Mouse (Mus musculus): ENCODE measurements at regions not wholly inside any gene's neighbourhood (a gene's known extent, or its start where the extent isn't known, plus 50 kb on each side); places are given as distances from the start of the nearest gene placed in this dataset.

GRCm38 (mm10) chr10:120666202-120666860, 190.1 kb upstream of the Hmga2 start:
- no peak for DNase-seq (ENCODE audit: low spot score in 2 of 2)

- no peak for DNase-seq (ENCODE audit: low spot score in 2 of 2)
Measured at GRCm38 (mm10) chr10:120665670-120666069, 189.4 kb upstream of the Hmga2 start.

GRCm38 (mm10) chr10:120664419-120664818, 188.2 kb upstream of the Hmga2 start:
- no peak for DNase-seq (ENCODE audit: low spot score in 2 of 2)

GRCm38 (mm10) chr10:120663396-120663795, 187.1 kb upstream of the Hmga2 start:
- DNase-seq (ENCODE audit: low spot score in 2 of 2), result no peak

- DNase-seq (ENCODE audit: low spot score in 2 of 2), result no peak
Measured at GRCm38 (mm10) chr10:120660503-120660902, 184.2 kb upstream of the Hmga2 start.

GRCm38 (mm10) chr10:120655238-120655931, 179.1 kb upstream of the Hmga2 start:
- no peak for DNase-seq (ENCODE audit: low spot score in 2 of 2)

- no peak for DNase-seq (ENCODE audit: low spot score in 2 of 2)
Measured at GRCm38 (mm10) chr10:120652525-120653215, 176.4 kb upstream of the Hmga2 start.

- DNase-seq (ENCODE audit: low spot score in 2 of 2), result no peak
Measured at GRCm38 (mm10) chr10:120651845-120652244, 175.6 kb upstream of the Hmga2 start.

- no peak for DNase-seq (ENCODE audit: low spot score in 2 of 2)
Measured at GRCm38 (mm10) chr10:120650336-120650735, 174.1 kb upstream of the Hmga2 start.

- DNase-seq (ENCODE audit: low spot score in 2 of 2), result no peak
Measured at GRCm38 (mm10) chr10:120648741-120649140, 172.5 kb upstream of the Hmga2 start.

- no peak for DNase-seq (ENCODE audit: low spot score in 2 of 2)
Measured at GRCm38 (mm10) chr10:120648031-120648430, 171.8 kb upstream of the Hmga2 start.

GRCm38 (mm10) chr10:120647323-120647722, 171.1 kb upstream of the Hmga2 start:
- no peak for DNase-seq (ENCODE audit: low spot score in 2 of 2)

GRCm38 (mm10) chr10:120646862-120647311, 170.6 kb upstream of the Hmga2 start:
- no peak for DNase-seq (ENCODE audit: low spot score in 2 of 2)

- no peak for DNase-seq (ENCODE audit: low spot score in 2 of 2)
Measured at GRCm38 (mm10) chr10:120640847-120641246, 164.6 kb upstream of the Hmga2 start.

GRCm38 (mm10) chr10:120638316-120638715, 162.0 kb upstream of the Hmga2 start:
- DNase-seq (ENCODE audit: low spot score in 2 of 2), result no peak

GRCm38 (mm10) chr10:120635818-120636543, 159.7 kb upstream of the Hmga2 start:
- DNase-seq (ENCODE audit: low spot score in 2 of 2), result no peak

- DNase-seq (ENCODE audit: low spot score in 2 of 2), result no peak
Measured at GRCm38 (mm10) chr10:120635194-120635593, 158.9 kb upstream of the Hmga2 start.

- DNase-seq (ENCODE audit: low spot score in 2 of 2), result no peak
Measured at GRCm38 (mm10) chr10:120632071-120632470, 155.8 kb upstream of the Hmga2 start.

GRCm38 (mm10) chr10:120628066-120628465, 151.8 kb upstream of the Hmga2 start:
- DNase-seq (ENCODE audit: low spot score in 2 of 2), result no peak

- no peak for DNase-seq (ENCODE audit: low spot score in 2 of 2)
Measured at GRCm38 (mm10) chr10:120625474-120625873, 149.2 kb upstream of the Hmga2 start.

- no peak for DNase-seq (ENCODE audit: low spot score in 2 of 2)
Measured at GRCm38 (mm10) chr10:120624203-120624942, 148.1 kb upstream of the Hmga2 start.

All from frontal cortex, postnatal 25 days (tissue).